Mouse (Mus musculus) heart, adult 2 months (tissue): ENCODE measurements at regions not wholly inside any gene's neighbourhood (a gene's known extent, or its start where the extent isn't known, plus 50 kb on each side); places are given as distances from the start of the nearest gene placed in this dataset.
"Not testable (repeated sequence)": the region's sequence is repeated elsewhere in the genome, so short reads cannot be mapped to it uniquely, and the experiment has no call there.

Experiments used
- DNase-seq, 2 experiments: peaks; one replicate each; pipeline ENCODE4 v3.0.0; 2021
- H3K27ac ChIP-seq: fragments of 200-600 bp; 2 replicates; pipeline ENCODE4 v1.8.1; 2022
- H3K27me3 ChIP-seq: fragments of 200-500 bp; 2 replicates; pipeline ENCODE4 v1.6.1; 2012; ENCODE audit warnings: mild to moderate bottlenecking, low read length, inconsistent platforms, mixed read lengths; ENCODE audit not compliant: control insufficient read depth, insufficient read depth
- H3K36me3 ChIP-seq: fragments of 200-500 bp; 2 replicates; pipeline ENCODE4 v1.6.1; 2012; ENCODE audit warnings: low read length, inconsistent platforms; ENCODE audit not compliant: control insufficient read depth, insufficient read depth
- H3K4me1 ChIP-seq: fragments of 200-500 bp; 2 replicates; pipeline ENCODE4 v1.6.1; 2011; ENCODE audit warnings: low read length; ENCODE audit not compliant: control insufficient read depth, insufficient read depth
- H3K4me3 ChIP-seq: fragments of 200-600 bp; 2 replicates; pipeline ENCODE4 v1.8.1; 2022
- H3K79me2 ChIP-seq: fragments of 200-500 bp; replicated peaks from 2 replicates; pipeline ENCODE4 v1.6.1; 2012; ENCODE audit warnings: mild to moderate bottlenecking, inconsistent platforms, low read length, moderate library complexity, mixed read lengths; ENCODE audit not compliant: control insufficient read depth, insufficient read depth
- H3K9ac ChIP-seq: fragments of 200-500 bp; 2 replicates; pipeline ENCODE4 v1.6.1; 2012; ENCODE audit warnings: low read depth, mild to moderate bottlenecking, control low read depth, inconsistent platforms, low read length, mixed read lengths
- WGBS: fragments of 180-500 bp; shearing (Covaris S2); methylation state at CpG from one replicate; pipeline ENCODE4 v1.1.7; 2018; 5-methylcytosine and 5-hydroxymethylcytosine counted together
- intact Hi-C: fragments of 180-260 bp; cut with DNase I; formaldehyde crosslinking; loops from one replicate; pipeline ENCODE4 v1.15.1; 2025

GRCm38 (mm10) chrX:4688291-4688690 is 112.0 kb upstream of the Btbd35f4 start:
- intact Hi-C loops = not testable (repeated sequence)

More at GRCm38 (mm10) chrX:4688291-4688690, 112.0 kb upstream of the Btbd35f4 start:
- H3K9ac ChIP-seq, H3K36me3 ChIP-seq, H3K27me3 ChIP-seq, H3K4me3 ChIP-seq, H3K4me1 ChIP-seq, H3K27ac ChIP-seq, H3K79me2 ChIP-seq: not testable (repeated sequence)
- DNase-seq = peak in 1 of 2 experiments; percentile 14
- WGBS = 78% methylated on average over 10 of the region's 10 CpGs
